Mouse (Mus musculus) heart, embryonic 11.5 days (tissue): ENCODE results near the gene Ece2. TPM values are rescaled to one million over a fixed set of nuclear protein-coding genes. Genes with fewer than 3 reads are reported as not detected.

ENCODE experiments used
- ATAC-seq: fragments of 200-750 bp; cut with Nextera tagmentation; replicated peaks from 2 replicates; pipeline ENCODE4 v1.8.0; 2017; ENCODE audit warnings: moderate library complexity; ENCODE audit not compliant: insufficient number of reproducible peaks, low FRiP score, low TSS enrichment
- H3K27ac ChIP-seq: fragments of 300-500 bp; sonication (generic); 2 replicates; pipeline ENCODE4 v1.5.1; 2014; ENCODE audit warnings: mild to moderate bottlenecking, low read depth, low read length
- H3K27me3 ChIP-seq: fragments of 300-500 bp; sonication (generic); 2 replicates; pipeline ENCODE4 v1.6.1; 2014; ENCODE audit warnings: mild to moderate bottlenecking, low read length, mixed read lengths; ENCODE audit not compliant: control insufficient read depth, insufficient read depth
- H3K36me3 ChIP-seq: fragments of 300-500 bp; sonication (generic); 2 replicates; pipeline ENCODE4 v1.6.1; 2014; ENCODE audit warnings: mild to moderate bottlenecking, low read length, moderate library complexity, mixed read lengths; ENCODE audit not compliant: control insufficient read depth, insufficient read depth
- H3K4me1 ChIP-seq: fragments of 300-500 bp; sonication (generic); 2 replicates; pipeline ENCODE4 v1.6.1; 2014; ENCODE audit warnings: low read length; ENCODE audit not compliant: control insufficient read depth, insufficient read depth
- H3K4me2 ChIP-seq: fragments of 300-500 bp; sonication (generic); 2 replicates; pipeline ENCODE4 v1.6.1; 2014; ENCODE audit warnings: mild to moderate bottlenecking, moderate library complexity
- H3K4me3 ChIP-seq: fragments of 300-500 bp; sonication (generic); 2 replicates; pipeline ENCODE4 v1.5.1; 2014; ENCODE audit warnings: low read depth, low read length
- H3K9ac ChIP-seq: fragments of 300-500 bp; sonication (generic); 2 replicates; pipeline ENCODE4 v1.6.1; 2014; ENCODE audit warnings: mild to moderate bottlenecking, low read depth, low read length, moderate library complexity
- H3K9me3 ChIP-seq: fragments of 300-500 bp; sonication (generic); replicated peaks from 2 replicates; pipeline ENCODE4 v1.6.1; 2016; ENCODE audit warnings: low read length; ENCODE audit not compliant: control insufficient read depth
- WGBS: fragments of 180-500 bp; shearing (Covaris S2); extraction: QIAGEN DNeasy Blood & Tissue Kit; methylation state at CpG from one replicate; pipeline ENCODE4 v1.1.7; 2014; ENCODE audit not compliant: insufficient replicate concordance; 5-methylcytosine and 5-hydroxymethylcytosine counted together
- polyA plus RNA-seq: library from polyadenylated mRNA; unstranded; fragments of >200 nt; fragmentation: Nextera tagmentation; extraction: Ambion mirVana; gene quantifications from 2 replicates; pipeline ENCODE4 v1.2.1, GENCODE M21; 2014

The Ece2 gene
- polyA plus RNA-seq, 1 experiment from 2014 or later, result 1.6 TPM

GRCm38 (mm10) chr16:20672500-20672902 lies 42.9 kb downstream of the Ece2 start:
- peaks cover 21% of the 10 kb centered on the region for H3K36me3 ChIP-seq
- peak overlapping the region; percentile 96 for H3K27ac ChIP-seq
- peak overlapping the region; percentile 94 for H3K9ac ChIP-seq
- H3K4me3 ChIP-seq, result peak overlapping the region; percentile 97
- no peaks in the 10 kb centered on the region for H3K9me3 ChIP-seq
- ATAC-seq, result peak; percentile 92
- peak overlapping the region; percentile 98 for H3K4me2 ChIP-seq
- under 1% methylated on average over 38 of the region's 38 CpGs for WGBS
- no peaks in the 10 kb centered on the region for H3K27me3 ChIP-seq
- H3K4me1 ChIP-seq, result peaks cover 17% of the 10 kb centered on the region

- Histone ChIP-seq H3K4me2 (peak overlapping the region; percentile 98), H3K36me3 (peaks cover 27% of the 10 kb centered on the region), H3K9me3 (no peaks in the 10 kb centered on the region), H3K4me3 (peak overlapping the region; percentile 97), H3K9ac (peak overlapping the region; percentile 94), H3K4me1 (peaks cover 20% of the 10 kb centered on the region), H3K27me3 (no peaks in the 10 kb centered on the region), H3K27ac (peak overlapping the region; percentile 96)
- peak; percentile 80 for ATAC-seq
- WGBS, result under 1% methylated on average over 31 of the region's 78 CpGs
Measured at GRCm38 (mm10) chr16:20672965-20673705, 43.5 kb downstream of the Ece2 start.

- ATAC-seq, result no peak; the same call in 1 of the 2 replicates
- no peaks in the 10 kb centered on the region for H3K27me3 ChIP-seq
- H3K27ac ChIP-seq, result peak overlapping the region; percentile 96
- H3K36me3 ChIP-seq, result peaks cover 33% of the 10 kb centered on the region
- peak overlapping the region; percentile 94 for H3K9ac ChIP-seq
- H3K4me2 ChIP-seq, result peak overlapping the region; percentile 98
- H3K4me1 ChIP-seq, result peaks cover 20% of the 10 kb centered on the region
- WGBS, result 6% methylated on average over 14 of the region's 14 CpGs
- no peaks in the 10 kb centered on the region for H3K9me3 ChIP-seq
- peak overlapping the region; percentile 97 for H3K4me3 ChIP-seq
Measured at GRCm38 (mm10) chr16:20673706-20674303, 44.2 kb downstream of the Ece2 start.

- H3K27me3 ChIP-seq, result no peaks in the 10 kb centered on the region
- 96% methylated on average over 6 of the region's 6 CpGs for WGBS
- no peaks in the 10 kb centered on the region for H3K9me3 ChIP-seq
- no peak for ATAC-seq
- H3K36me3 ChIP-seq, result peaks cover 45% of the 10 kb centered on the region
- peak overlapping the region; percentile 98 for H3K4me2 ChIP-seq
- H3K27ac ChIP-seq, result no peak overlapping the region
- H3K4me3 ChIP-seq, result no peak overlapping the region
- H3K4me1 ChIP-seq, result peaks cover 20% of the 10 kb centered on the region
- no peak overlapping the region for H3K9ac ChIP-seq
Measured at GRCm38 (mm10) chr16:20675213-20675612, 45.6 kb downstream of the Ece2 start.

GRCm38 (mm10) chr16:20676702-20677101 lies 47.1 kb downstream of the Ece2 start:
- ATAC-seq, result no peak
- Histone ChIP-seq H3K9ac (no peak overlapping the region), H3K27ac (no peak overlapping the region), H3K27me3 (no peaks in the 10 kb centered on the region), H3K36me3 (peaks cover 57% of the 10 kb centered on the region), H3K4me3 (no peak overlapping the region), H3K9me3 (no peaks in the 10 kb centered on the region), H3K4me2 (no peak overlapping the region), H3K4me1 (peaks cover 20% of the 10 kb centered on the region)
- WGBS, result 81% methylated on average over 4 of the region's 4 CpGs

- ATAC-seq, result no peak
- H3K9ac ChIP-seq, result no peak overlapping the region
- H3K27me3 ChIP-seq, result no peaks in the 10 kb centered on the region
- H3K36me3 ChIP-seq, result peaks cover 61% of the 10 kb centered on the region
- no peaks in the 10 kb centered on the region for H3K9me3 ChIP-seq
- 87% methylated on average over 5 of the region's 5 CpGs for WGBS
- H3K4me1 ChIP-seq, result peaks cover 20% of the 10 kb centered on the region
- no peak overlapping the region for H3K4me3 ChIP-seq
- H3K4me2 ChIP-seq, result no peak overlapping the region
- H3K27ac ChIP-seq, result no peak overlapping the region
Measured at GRCm38 (mm10) chr16:20677380-20677779, 47.8 kb downstream of the Ece2 start.

GRCm38 (mm10) chr16:20677974-20678675 lies 48.5 kb downstream of the Ece2 start:
- H3K27ac ChIP-seq, result no peak overlapping the region
- 86% methylated on average over 10 of the region's 10 CpGs for WGBS
- H3K4me2 ChIP-seq, result no peak overlapping the region
- H3K4me1 ChIP-seq, result peaks cover 20% of the 10 kb centered on the region
- H3K9me3 ChIP-seq, result no peaks in the 10 kb centered on the region
- no peak for ATAC-seq
- no peak overlapping the region for H3K4me3 ChIP-seq
- no peaks in the 10 kb centered on the region for H3K27me3 ChIP-seq
- H3K9ac ChIP-seq, result no peak overlapping the region
- H3K36me3 ChIP-seq, result peaks cover 68% of the 10 kb centered on the region

- H3K9ac ChIP-seq, result no peak overlapping the region
- no peak overlapping the region for H3K27ac ChIP-seq
- 82% methylated on average over 3 of the region's 3 CpGs for WGBS
- H3K4me3 ChIP-seq, result no peak overlapping the region
- peaks cover 46% of the 10 kb centered on the region for H3K36me3 ChIP-seq
- no peaks in the 10 kb centered on the region for H3K9me3 ChIP-seq
- peaks cover 9% of the 10 kb centered on the region; the same call in 1 of the 2 replicates for H3K27me3 ChIP-seq
- H3K4me1 ChIP-seq, result peaks cover 12% of the 10 kb centered on the region; the same call in 1 of the 2 replicates
- H3K4me2 ChIP-seq, result no peak overlapping the region
- ATAC-seq, result no peak
Measured at GRCm38 (mm10) chr16:20690774-20691173, 61.1 kb downstream of the Ece2 start.
